Mouse (Mus musculus): ENCODE measurements around the gene Surf6.

Gene Surf6

GRCm38 (mm10) chr2:26902467-26903220 is at the start of gene Surf6:
Gene Surf6, minus strand, starts transcription at chr2:26902879.
- peak; percentile 93 for DNase-seq (ENCODE audit: low read depth)

DNA sequence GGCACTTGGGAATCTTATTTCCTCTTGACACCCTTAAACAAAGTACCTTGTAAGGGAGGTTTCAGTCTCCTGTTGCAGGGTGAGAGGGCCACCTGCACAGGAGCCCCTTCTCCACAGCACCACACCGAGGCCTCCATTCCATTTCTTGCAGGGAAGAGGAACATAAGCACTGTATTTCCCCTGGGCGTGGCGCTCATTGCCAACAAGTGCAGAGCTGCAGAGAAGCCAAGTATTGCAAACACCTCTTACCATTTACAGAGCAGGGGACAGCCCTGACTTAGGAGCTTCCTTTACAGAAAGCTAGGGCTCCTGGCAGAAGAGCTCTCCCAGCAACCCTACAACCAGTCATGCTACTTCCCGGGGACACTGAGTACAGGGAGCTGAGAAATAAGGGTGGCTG is 49.5 kb upstream of the Surf6 start:
- no peak for DNase-seq (ENCODE audit: low read depth)

- no peak for DNase-seq (ENCODE audit: low read depth)
Measured at GRCm38 (mm10) chr2:26951346-26951905, 48.7 kb upstream of the Surf6 start.

DNA sequence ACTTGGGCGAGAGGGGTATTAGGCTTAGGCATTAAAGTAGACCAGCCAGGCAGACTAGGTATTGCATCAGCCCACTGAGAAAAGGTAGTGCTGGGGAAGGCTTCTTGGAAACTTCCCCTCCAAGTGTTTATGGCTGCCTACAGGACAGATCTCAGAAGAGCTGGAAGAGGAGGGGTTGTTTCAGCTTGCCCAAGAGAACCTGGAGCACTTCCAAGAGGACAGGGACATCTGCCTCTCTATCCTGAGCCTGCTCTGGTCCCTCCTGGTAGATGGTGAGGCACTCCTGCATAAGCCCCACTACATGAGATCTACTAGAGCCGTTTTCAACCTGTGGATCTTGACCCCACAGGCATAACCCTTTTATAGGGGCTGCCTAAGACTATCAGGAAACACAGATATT is 47.7 kb upstream of the Surf6 start:
- DNase-seq (ENCODE audit: low read depth) = no peak

GRCm38 (mm10) chr2:26943253-26943652 is 40.6 kb upstream of the Surf6 start:
- DNase-seq (ENCODE audit: low read depth) = no peak

GRCm38 (mm10) chr2:26941539-26941938 is 38.9 kb upstream of the Surf6 start:
- DNase-seq (ENCODE audit: low read depth) = no peak

DNA sequence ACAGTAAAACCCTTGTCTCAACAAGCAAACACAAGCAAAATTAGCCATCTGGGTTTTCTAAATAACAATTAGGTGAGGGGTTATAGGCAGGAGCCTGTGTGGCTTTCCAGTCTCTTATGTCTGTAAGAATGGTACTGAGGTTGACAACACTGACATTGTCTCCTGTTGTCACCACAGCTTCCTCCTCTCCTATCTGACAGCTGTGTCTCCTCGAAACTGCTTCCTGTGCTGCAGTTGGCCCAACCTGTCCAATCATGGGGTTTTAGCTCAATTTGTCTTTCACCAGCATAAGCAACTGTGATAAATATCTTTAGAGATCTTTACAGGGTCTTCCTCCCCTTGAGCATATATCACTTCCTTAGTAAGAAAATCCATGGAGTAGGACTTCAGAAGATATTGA is 33.7 kb upstream of the Surf6 start:
- DNase-seq (ENCODE audit: low read depth) = no peak

- no peak for DNase-seq (ENCODE audit: low read depth)
Measured at GRCm38 (mm10) chr2:26935286-26935685, 32.6 kb upstream of the Surf6 start.

DNA sequence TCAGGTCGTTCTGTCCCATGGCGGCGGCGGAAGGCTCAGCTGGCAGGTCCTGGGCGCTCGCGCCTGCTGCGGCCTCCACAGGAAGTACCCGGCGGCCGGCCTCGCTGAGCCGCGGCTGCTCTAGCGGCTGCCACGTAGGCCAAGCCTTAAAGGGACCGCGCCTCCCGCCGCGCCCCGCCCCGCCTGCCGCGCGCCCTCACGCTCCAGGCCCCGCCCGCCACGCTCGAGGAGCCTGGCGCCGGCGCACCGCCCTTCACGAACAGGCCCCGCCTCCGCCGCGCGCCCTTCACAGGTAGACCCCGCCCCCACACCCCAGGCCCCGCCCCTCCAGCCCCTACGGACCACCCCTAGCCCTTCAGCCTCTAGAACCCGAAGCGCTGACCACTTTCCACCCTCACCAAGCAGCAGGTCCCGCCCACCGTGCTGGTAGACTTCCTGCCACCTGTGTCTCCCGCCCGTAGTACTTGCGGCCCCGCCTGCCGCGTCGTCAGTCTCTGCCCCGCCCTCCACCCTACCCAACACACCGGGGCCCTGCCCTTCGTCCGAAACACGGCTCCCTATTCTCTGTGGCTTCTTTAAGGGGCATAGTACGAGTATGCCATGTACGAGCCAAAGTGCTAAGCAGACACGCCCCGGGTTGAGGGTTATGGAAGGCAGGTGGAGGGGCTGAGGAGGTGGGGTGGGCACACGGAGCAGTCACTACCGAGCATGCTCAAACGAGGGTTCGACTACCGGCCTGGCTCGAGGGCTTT is 30.8 kb upstream of the Surf6 start, which contains the start of the genes Surf4 and Stkld1:
Gene Surf4 (minus strand): TSS at position 625 of the 752 bp plus-strand sequence.
Gene Stkld1 (plus strand): TSS at position 744 of the 752 bp plus-strand sequence.
- peak; percentile 86 for DNase-seq (ENCODE audit: low read depth)

GRCm38 (mm10) chr2:26932473-26933303 is 30.0 kb upstream of the Surf6 start:
- no peak for DNase-seq (ENCODE audit: low read depth)

DNA sequence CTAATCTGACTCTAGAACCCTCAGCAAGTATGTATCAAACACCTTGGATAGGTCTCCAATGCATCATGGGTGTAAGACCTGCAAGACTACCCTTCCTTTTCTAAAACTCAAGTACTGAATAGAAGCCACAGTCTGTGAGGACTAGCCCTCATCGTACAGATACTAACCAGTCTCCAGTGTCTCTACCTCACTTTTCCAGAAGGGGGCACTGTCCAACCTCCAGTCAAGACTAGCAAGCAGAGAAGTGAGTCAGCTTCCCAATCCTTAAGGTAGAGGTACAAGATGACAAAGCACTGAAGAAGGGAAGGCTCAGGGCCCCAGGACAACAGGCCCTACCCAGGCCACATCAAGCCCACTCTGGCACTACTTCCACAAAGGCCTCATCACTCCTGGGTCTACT is 27.7 kb upstream of the Surf6 start:
- peak; percentile 76 for DNase-seq (ENCODE audit: low read depth)

DNA sequence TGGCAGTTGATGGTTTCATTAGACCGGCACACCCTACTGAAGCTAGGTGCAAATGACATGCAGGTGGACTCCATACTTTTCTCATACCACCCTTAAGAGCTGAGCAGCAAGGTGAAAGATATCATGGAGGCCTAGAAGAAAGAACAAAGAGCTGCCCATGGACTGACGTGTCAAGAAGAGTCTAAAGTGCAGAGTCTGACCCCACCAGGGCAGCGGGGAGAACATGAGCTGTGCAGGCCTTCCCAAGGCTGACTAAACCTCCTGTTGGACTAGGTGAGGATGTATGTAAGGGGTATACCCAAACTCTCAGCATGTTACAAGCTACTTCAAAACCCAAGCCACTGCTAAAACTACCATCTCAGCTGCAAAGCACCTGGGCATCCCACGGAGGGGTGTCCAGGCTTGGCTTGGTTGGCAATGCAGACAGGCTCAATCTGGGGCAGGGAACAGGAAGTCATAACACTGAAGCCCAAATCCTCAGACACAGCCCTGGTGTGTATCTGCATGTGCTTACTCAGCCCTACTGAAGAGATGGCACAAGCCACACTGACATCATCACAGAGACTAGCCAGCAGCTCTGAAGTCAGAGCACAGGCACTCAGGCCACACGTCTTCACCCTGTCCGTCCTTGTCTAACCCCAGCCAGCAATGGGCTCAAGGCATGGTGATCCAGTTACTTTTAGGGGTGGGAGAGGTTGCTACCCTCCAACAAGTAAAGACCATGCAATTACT is 25.2 kb upstream of the Surf6 start:
- no peak for DNase-seq (ENCODE audit: low read depth)

GRCm38 (mm10) chr2:26921784-26922183 is 19.1 kb upstream of the Surf6 start:
- no peak for DNase-seq (ENCODE audit: low read depth)

- no peak for DNase-seq (ENCODE audit: low read depth)
Measured at GRCm38 (mm10) chr2:26920190-26920855, 17.6 kb upstream of the Surf6 start.

DNA sequence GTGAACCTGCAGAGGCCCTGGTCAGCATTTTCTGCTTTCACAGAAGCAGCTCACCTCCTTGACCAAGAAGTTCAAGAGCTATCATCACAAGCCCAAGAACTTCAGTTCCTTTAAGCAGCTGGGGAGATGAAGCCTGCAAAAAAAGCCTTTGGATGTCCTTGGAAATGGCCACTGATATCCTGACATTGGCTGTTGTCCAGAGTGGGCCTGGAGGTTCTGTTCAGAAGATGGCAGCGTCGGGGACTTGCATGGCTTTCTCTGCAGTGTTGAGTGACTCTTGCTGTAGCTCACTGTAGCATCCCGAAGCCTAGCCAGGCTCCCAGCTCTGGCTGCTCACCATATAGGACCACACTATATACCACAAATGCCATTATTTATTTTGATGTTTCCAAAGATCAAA is 17.0 kb upstream of the Surf6 start:
- no peak for DNase-seq (ENCODE audit: low read depth)

- DNase-seq (ENCODE audit: low read depth) = no peak
Measured at GRCm38 (mm10) chr2:26916738-26917137, 14.1 kb upstream of the Surf6 start.

DNA sequence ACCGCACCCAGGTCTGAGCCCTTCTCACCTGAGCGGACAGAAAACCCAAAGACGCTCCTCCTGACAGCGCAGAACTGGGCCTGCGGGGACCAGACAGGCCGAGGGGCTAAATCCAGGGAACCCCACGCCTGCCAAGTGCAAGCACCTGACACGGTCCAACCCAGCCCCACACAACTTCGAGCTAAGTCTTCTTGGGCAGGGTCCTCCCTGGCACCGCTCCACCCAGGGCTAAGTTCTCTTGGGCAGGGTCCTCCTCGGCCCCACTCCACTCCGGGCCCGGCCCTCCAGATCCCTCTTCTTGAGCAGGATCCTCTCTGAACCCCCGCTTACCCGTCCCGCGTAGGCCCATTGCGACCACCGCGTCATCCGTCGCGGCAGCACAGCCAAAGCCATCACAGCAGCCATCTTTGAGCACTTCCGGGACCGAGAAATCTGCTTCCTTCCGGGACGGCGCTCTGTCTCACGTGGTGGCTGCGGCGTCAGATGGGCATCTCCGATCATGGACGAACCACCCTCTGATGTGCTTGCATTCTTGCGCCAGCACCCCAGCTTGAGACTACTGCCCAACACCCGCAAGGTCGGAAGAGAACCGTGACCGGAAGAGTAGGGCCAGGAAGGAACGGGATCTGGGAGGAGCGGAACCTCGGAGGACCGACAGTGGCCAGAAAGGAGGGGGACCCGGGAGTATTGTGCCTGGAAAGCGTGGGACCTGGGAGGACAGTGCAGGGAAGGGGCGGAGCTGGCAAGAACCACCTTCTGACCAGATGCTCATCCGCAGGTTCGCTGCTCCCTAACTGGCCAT is 13.4 kb upstream of the Surf6 start, which contains the start of the genes Surf2 and Surf1:
Gene Surf2 (plus strand): TSS at position 441 of the 802 bp plus-strand sequence.
Gene Surf1 (minus strand): TSS at position 604 of the 802 bp plus-strand sequence.
- DNase-seq (ENCODE audit: low read depth) = no peak

GRCm38 (mm10) chr2:26914148-26914941 is 11.7 kb upstream of the Surf6 start:
- DNase-seq (ENCODE audit: low read depth) = no peak

Data from c-Kit-positive CD71-positive TER-119-negative erythroid progenitor cells, embryonic 14.5 days (primary cell).